Mouse (Mus musculus) CH12.LX (cell line): Measurements from ENCODE around the gene Gm45208. TPM values are rescaled to one million over a fixed set of nuclear protein-coding genes. Genes with fewer than 3 reads are reported as not detected.

ENCODE experiments used
- DNase-seq: peaks from one replicate; pipeline ENCODE4 v3.0.0-alpha.2; 2013; ENCODE audit errors: extremely low read depth
- H3K27ac ChIP-seq: 2 replicates; pipeline ENCODE4 v1.5.1; 2012; ENCODE audit warnings: low read depth, mild to moderate bottlenecking, control low read depth, moderate library complexity; ENCODE audit not compliant: insufficient read depth
- H3K27me3 ChIP-seq: replicated peaks from 2 replicates; pipeline ENCODE3; 2012; ENCODE audit warnings: inconsistent platforms
- H3K36me3 ChIP-seq, 2 experiments: replicated peaks in 1 of 2; 2 replicates each; pipeline versions ENCODE3 to v1.6.1; 2012; ENCODE audit warnings: inconsistent platforms in 1 of 2, low read length in 1 of 2, mild to moderate bottlenecking in 1 of 2, mixed read lengths in 1 of 2, moderate library complexity in 1 of 2; ENCODE audit not compliant: control insufficient read depth in 1 of 2, insufficient read depth in 1 of 2
- H3K4me1 ChIP-seq, 2 experiments: 2 replicates each; pipeline ENCODE4 v1.6.1; 2012; ENCODE audit warnings: inconsistent platforms in 1 of 2, moderate library complexity in 1 of 2; ENCODE audit not compliant: insufficient read depth in 2 of 2, control insufficient read depth in 1 of 2
- H3K4me2 ChIP-seq: 2 replicates; pipeline ENCODE4 v1.6.1; 2012; ENCODE audit warnings: low read depth, mild to moderate bottlenecking, control low read depth; ENCODE audit not compliant: poor library complexity, insufficient read depth, severe bottlenecking
- H3K4me3 ChIP-seq, 3 experiments: fragments of 150-350 bp in 1 of 3; sonication (generic) in 1 of 3; replicated peaks in 1 of 3; 2 replicates each; pipeline versions ENCODE3 to v1.5.1; 2011 to 2012; ENCODE audit warnings: low read depth in 2 of 3, low read length in 2 of 3, mild to moderate bottlenecking in 2 of 3, moderate library complexity in 2 of 3, control low read depth in 1 of 3, improper control_type of control experiment in 1 of 3, inconsistent platforms in 1 of 3, mixed read lengths in 1 of 3; ENCODE audit not compliant: poor library complexity in 1 of 3
- H3K79me2 ChIP-seq: replicated peaks from 2 replicates; pipeline ENCODE4 v1.6.1; 2012; ENCODE audit warnings: mild to moderate bottlenecking, moderate library complexity; ENCODE audit not compliant: control insufficient read depth, poor library complexity, insufficient read depth, severe bottlenecking; ENCODE audit errors: extremely low read depth
- H3K9ac ChIP-seq: 2 replicates; pipeline ENCODE4 v1.6.1; 2012; ENCODE audit warnings: low read depth, mild to moderate bottlenecking, control low read depth, moderate library complexity; ENCODE audit not compliant: insufficient read depth
- H3K9me3 ChIP-seq: replicated peaks from 2 replicates; pipeline ENCODE3; 2012; ENCODE audit warnings: low read length, inconsistent platforms, mixed read lengths
- CHD1 ChIP-seq: IDR thresholded peaks from 2 replicates; pipeline ENCODE4 v1.6.1; 2012; ENCODE audit warnings: low read depth, low read length, improper control_type of control experiment, inconsistent platforms
- CHD2 ChIP-seq: IDR thresholded peaks from 2 replicates; pipeline ENCODE4 v1.6.1; 2011; ENCODE audit warnings: low read length, improper control_type of control experiment
- CTCF ChIP-seq, 2 experiments: IDR thresholded peaks in 1 of 2; conservative IDR thresholded peaks in 1 of 2; 2 replicates each; pipeline ENCODE4 v1.5.1; 2011 to 2012; ENCODE audit warnings: low read depth in 2 of 2, low read length in 2 of 2, improper control_type of control experiment in 1 of 2, inconsistent platforms in 1 of 2, mild to moderate bottlenecking in 1 of 2, moderate library complexity in 1 of 2
- E2F4 ChIP-seq: IDR thresholded peaks from 2 replicates; pipeline ENCODE4 v1.6.1; 2011; ENCODE audit warnings: low read depth, low read length, improper control_type of control experiment; ENCODE audit not compliant: insufficient replicate concordance
- ETS1 ChIP-seq: conservative IDR thresholded peaks from 2 replicates; pipeline ENCODE4 v1.6.1; 2012; ENCODE audit warnings: low read depth, mild to moderate bottlenecking, inconsistent platforms, low read length, improper control_type of control experiment, moderate library complexity
- HCFC1 ChIP-seq: IDR thresholded peaks from 2 replicates; pipeline ENCODE4 v1.6.1; 2012; ENCODE audit warnings: low read depth, mild to moderate bottlenecking, inconsistent platforms, low read length, improper control_type of control experiment
- IRF4 ChIP-seq: IDR thresholded peaks from 2 replicates; pipeline ENCODE4 v1.6.1; 2014; ENCODE audit warnings: low read depth, mild to moderate bottlenecking, inconsistent platforms, low read length, improper control_type of control experiment
- JUN ChIP-seq: IDR thresholded peaks from 2 replicates; pipeline ENCODE4 v1.6.1; 2011; ENCODE audit warnings: low read depth, mild to moderate bottlenecking, low read length, improper control_type of control experiment, moderate library complexity; ENCODE audit not compliant: insufficient read depth
- JUND ChIP-seq: conservative IDR thresholded peaks from 2 replicates; pipeline ENCODE4 v1.6.1; 2011; ENCODE audit warnings: low read depth, low read length, improper control_type of control experiment
- MAX ChIP-seq: IDR thresholded peaks from 2 replicates; pipeline ENCODE4 v1.6.1; 2011; ENCODE audit warnings: low read length, improper control_type of control experiment
- MEF2A ChIP-seq: IDR thresholded peaks from 2 replicates; pipeline ENCODE4 v1.6.1; 2014; ENCODE audit warnings: low read depth, mild to moderate bottlenecking, inconsistent platforms, low read length, improper control_type of control experiment, borderline replicate concordance
- POLR2A ChIP-seq: IDR thresholded peaks from 2 replicates; pipeline ENCODE4 v1.6.1; 2011; ENCODE audit warnings: low read depth, mild to moderate bottlenecking, improper control_type of control experiment, low read length
- SIN3A ChIP-seq: IDR thresholded peaks from 2 replicates; pipeline ENCODE4 v1.6.1; 2012; ENCODE audit warnings: low read length, improper control_type of control experiment, inconsistent platforms
- TCF12 ChIP-seq: IDR thresholded peaks from 2 replicates; pipeline ENCODE4 v1.6.1; 2014; ENCODE audit warnings: low read depth, mild to moderate bottlenecking, inconsistent platforms, low read length, improper control_type of control experiment
- USF2 ChIP-seq: conservative IDR thresholded peaks from 2 replicates; pipeline ENCODE4 v1.6.1; 2011; ENCODE audit warnings: low read depth, low read length, improper control_type of control experiment
- ZC3H11A ChIP-seq: IDR thresholded peaks from 2 replicates; pipeline ENCODE4 v1.6.1; 2012; ENCODE audit warnings: low read depth, mild to moderate bottlenecking, inconsistent platforms, low read length, improper control_type of control experiment
- dilution Hi-C: fragments of 300-500 bp; cut with MboI; formaldehyde crosslinking; loops from 2 replicates; pipeline ENCODE4 v1.14.3; 2020; ENCODE audit warnings: low sequenced_read_pairs; ENCODE audit not compliant: extremely low pct_unique_long_range_greater_than_20kb, extremely low pct_ligation_motif_present
- in situ Hi-C: fragments of 300-500 bp; cut with MboI; formaldehyde crosslinking; loops from 3 replicates; pipeline ENCODE4 v1.14.3; 2019; ENCODE audit warnings: low sequenced_read_pairs, low pct_ligation_motif_present, low pct_unique_long_range_greater_than_20kb, mixed read lengths
- polyA plus RNA-seq: library from polyadenylated mRNA; unstranded; fragments of >175 nt; gene quantifications from 2 replicates; pipeline ENCODE4 v1.2.1, GENCODE M21; 2012; ENCODE audit warnings: low read depth; ENCODE audit not compliant: insufficient read length
- total RNA-seq, 2 experiments: library from RNA; depleted of rRNA; stranded (reverse); fragments of 300-350 nt in 1 of 2; fragments of >200 nt in 1 of 2; gene quantifications; 2 replicates each; pipeline ENCODE4 v1.2.3; 2012 to 2014

Gene Gm45208
- total and polyA plus RNA-seq, 3 experiments, result 0.47 to 13.0 TPM; not detected in 1

- in situ Hi-C loops, result no loop called here
These were observed 40.8 kb downstream of the Gm45208 start for GRCm38 (mm10) chrX:7762921-7763197.

DNA sequence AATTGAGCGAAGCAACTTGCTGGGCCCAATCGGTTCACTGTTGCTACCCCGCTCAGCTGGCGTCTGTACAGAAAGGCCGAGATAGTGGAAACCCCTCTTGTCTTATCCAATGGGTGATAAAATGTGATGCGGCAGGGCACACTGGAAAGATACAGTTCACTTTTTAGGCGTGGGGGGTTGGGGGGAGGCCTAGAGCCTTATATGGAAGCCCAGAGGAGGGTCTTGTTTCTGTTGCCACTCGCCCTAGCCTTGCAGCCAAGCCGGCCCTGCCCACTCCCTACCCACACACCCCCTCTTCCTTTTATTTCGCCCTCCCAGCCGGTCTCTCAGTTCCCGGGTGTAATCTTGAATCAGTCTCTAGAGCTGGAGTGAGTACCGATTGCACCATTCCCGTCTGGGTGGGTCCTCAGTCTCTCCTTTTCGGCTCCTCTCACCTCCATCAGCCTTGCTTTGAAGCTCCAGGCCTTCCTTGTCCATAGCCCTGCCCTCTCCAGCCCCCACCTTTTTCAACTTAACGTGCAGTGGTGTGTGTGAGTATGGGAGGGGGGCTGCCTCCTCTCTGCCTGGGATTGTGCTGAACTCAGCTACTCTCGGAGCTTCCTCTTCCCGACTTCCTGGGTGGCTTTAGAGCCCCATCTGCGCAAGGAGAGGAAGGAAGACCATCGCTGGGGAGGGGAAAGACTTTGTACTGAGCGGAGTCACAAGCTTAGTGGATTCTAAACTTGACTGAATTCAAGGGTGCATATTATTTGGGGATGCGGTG, 41.8 kb downstream of the Gm45208 start:
- DNase-seq, result no peak
- H3K36me3 ChIP-seq, result peaks cover 26 to 34% of the 10 kb centered on the region in 2 experiments
- peaks cover 20% of the 10 kb centered on the region for H3K79me2 ChIP-seq
- H3K4me1 ChIP-seq, result peaks cover 2 to 19% of the 10 kb centered on the region in 2 experiments; a peak in 3 of 4 replicates
- in situ Hi-C loops, result no loop called here
- TF ChIP-seq CHD2 (no peak), JUND (no peak), USF2 (no peak), CHD1 (no peak), JUN (no peak), POLR2A (no peak), TCF12 (no peak), IRF4 (no peak), E2F4 (no peak), ZC3H11A (no peak), MAX (no peak), MEF2A (no peak), ETS1 (no peak), HCFC1 (no peak)
- H3K27me3 ChIP-seq, result no peaks in the 10 kb centered on the region
- H3K4me2 ChIP-seq, result peak overlapping the region; percentile 41
- H3K27ac ChIP-seq, result no peak overlapping the region
- H3K9ac ChIP-seq, result peak overlapping the region; percentile 66
- H3K4me3 ChIP-seq, result peak overlapping the region; percentile 66 to 88 (median 70)
- H3K9me3 ChIP-seq, result no peaks in the 10 kb centered on the region
- dilution Hi-C loops, result no loop called here

More at GRCm38 (mm10) chrX:7762921-7763197, 40.8 kb downstream of the Gm45208 start:
- no peaks in the 10 kb centered on the region for H3K9me3 ChIP-seq
- H3K4me2 ChIP-seq, result peak overlapping the region; percentile 41; the same call in 1 of the 2 replicates
- TF ChIP-seq CTCF (conservative IDR thresholded peaks at IDR 0.05 in 1 of 2, IDR thresholded peaks at IDR 0.05 in 1 of 2; ENCODE audit: low read depth in 2 of 2, low read length in 2 of 2), result no peak
- TF ChIP-seq SIN3A, result peak; percentile 45; the same call in 1 of the 2 replicates
- TF ChIP-seq ETS1, result 0 out of 2 replicates have a peak, but pooled peaks have one; percentile 2
- peak overlapping the region; percentile 49; the same call in 1 of the 2 replicates for H3K27ac ChIP-seq
- no peaks in the 10 kb centered on the region for H3K27me3 ChIP-seq
- dilution Hi-C loops, result no loop called here
- H3K79me2 ChIP-seq, result peaks cover 20% of the 10 kb centered on the region
- H3K36me3 ChIP-seq, result peaks cover 20 to 25% of the 10 kb centered on the region in 2 experiments
- H3K4me3 ChIP-seq, result peak overlapping the region; percentile 66 to 88 (median 70)
- no peak for DNase-seq
- peak overlapping the region; percentile 66 for H3K9ac ChIP-seq
- peaks cover 2 to 19% of the 10 kb centered on the region in 2 experiments; a peak in 3 of 4 replicates for H3K4me1 ChIP-seq
